Mouse (Mus musculus) cortical plate, adult 2 months (tissue): ENCODE results near the gene Ano6.

Experiments
- CTCF ChIP-seq: fragments of 200-500 bp; IDR thresholded peaks from 2 replicates; pipeline ENCODE4 v1.5.1; 2011; ENCODE audit warnings: mild to moderate bottlenecking, control low read depth, low read length; ENCODE audit not compliant: insufficient read depth; ENCODE audit errors: extremely low read depth
- POLR2A ChIP-seq: fragments of 200-500 bp; IDR thresholded peaks from 2 replicates; pipeline ENCODE4 v1.6.1; 2011; ENCODE audit warnings: mild to moderate bottlenecking, low read length, control low read depth; ENCODE audit not compliant: insufficient read depth; ENCODE audit errors: extremely low read depth

DNA sequence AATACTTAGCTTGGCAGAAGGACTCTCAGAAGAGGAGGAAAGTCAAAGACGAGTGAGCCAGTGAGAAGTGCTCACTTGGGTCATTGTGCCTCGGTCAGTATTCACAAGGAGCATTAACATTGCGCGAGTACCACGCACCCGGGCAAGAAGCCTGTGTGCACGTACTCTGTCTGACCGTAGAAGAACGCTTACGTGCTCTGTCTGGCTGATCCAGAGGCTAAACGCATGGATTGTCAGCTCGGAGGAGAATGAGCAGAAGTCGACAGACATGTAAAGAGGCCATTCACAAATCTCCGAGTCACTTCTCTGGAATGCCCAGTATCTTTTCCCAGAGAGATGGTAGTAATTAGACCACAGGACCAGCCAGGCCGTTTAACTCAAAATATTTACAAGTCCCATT, 81.0 kb downstream of the Ano6 start:
- TF ChIP-seq CTCF (no peak), POLR2A (no peak)
